Mouse (Mus musculus): Measurements from ENCODE around the gene Pgbd5. TPM values are rescaled to one million over a fixed set of nuclear protein-coding genes. Genes with fewer than 3 reads are reported as not detected.
A peak's percentile ranks its signal among the peaks of the same experiment; 100 is the strongest.

Gene Pgbd5
- polyA plus RNA-seq, 1 experiment from 2014 or later = 1.3 TPM

DNA sequence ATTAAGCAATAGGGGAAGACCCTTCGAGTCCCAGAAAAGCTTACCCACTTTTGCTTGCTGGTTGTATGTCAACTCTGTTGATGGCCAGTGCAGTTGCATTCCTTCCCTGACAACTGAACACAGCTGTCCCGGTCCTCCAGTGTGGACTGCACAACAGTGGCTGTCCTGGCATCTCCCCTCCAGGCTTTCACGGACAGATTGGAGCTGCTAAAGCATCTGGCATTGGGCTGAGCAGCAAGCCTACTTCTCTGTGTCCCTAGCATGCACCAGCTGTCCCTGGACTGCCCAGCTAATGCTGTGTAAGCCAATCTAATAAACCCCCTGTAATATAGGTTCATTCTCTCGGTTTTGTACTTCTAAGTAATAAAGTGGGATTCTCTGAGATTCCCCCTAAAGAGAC is 21.2 kb upstream of the Pgbd5 start:
- H3K36me3 ChIP-seq = no peaks in the 10 kb centered on the region
- no peaks in the 10 kb centered on the region for H3K9me3 ChIP-seq
- H3K27ac ChIP-seq = no peak overlapping the region
- H3K4me3 ChIP-seq (replicated peaks) = no peak overlapping the region
- no peak overlapping the region for H3K9ac ChIP-seq (replicated peaks)
- H3K4me1 ChIP-seq (replicated peaks) = no peaks in the 10 kb centered on the region; the same call in 1 of the 2 replicates
- H3K27me3 ChIP-seq = peaks cover 10% of the 10 kb centered on the region
- 58% methylated on average over 4 of the region's 4 CpGs for WGBS
- no peak for ATAC-seq (ENCODE audit: insufficient number of reproducible peaks, insufficient read depth, low FRiP score, low TSS enrichment, low read depth)
- no peak overlapping the region for H3K4me2 ChIP-seq

GRCm38 (mm10) chr8:124459627-124460026 is 20.2 kb upstream of the Pgbd5 start:
- Histone ChIP-seq H3K36me3 (no peaks in the 10 kb centered on the region), H3K9ac (replicated peaks) (no peak overlapping the region), H3K27ac (no peak overlapping the region), H3K4me2 (no peak overlapping the region), H3K4me1 (replicated peaks) (no peaks in the 10 kb centered on the region; the same call in 1 of the 2 replicates), H3K27me3 (peaks cover 10% of the 10 kb centered on the region), H3K9me3 (no peaks in the 10 kb centered on the region), H3K4me3 (replicated peaks) (no peak overlapping the region)
- WGBS = 28% methylated on average over 12 of the region's 12 CpGs
- no peak for ATAC-seq (ENCODE audit: insufficient number of reproducible peaks, insufficient read depth, low FRiP score, low TSS enrichment, low read depth)

DNA sequence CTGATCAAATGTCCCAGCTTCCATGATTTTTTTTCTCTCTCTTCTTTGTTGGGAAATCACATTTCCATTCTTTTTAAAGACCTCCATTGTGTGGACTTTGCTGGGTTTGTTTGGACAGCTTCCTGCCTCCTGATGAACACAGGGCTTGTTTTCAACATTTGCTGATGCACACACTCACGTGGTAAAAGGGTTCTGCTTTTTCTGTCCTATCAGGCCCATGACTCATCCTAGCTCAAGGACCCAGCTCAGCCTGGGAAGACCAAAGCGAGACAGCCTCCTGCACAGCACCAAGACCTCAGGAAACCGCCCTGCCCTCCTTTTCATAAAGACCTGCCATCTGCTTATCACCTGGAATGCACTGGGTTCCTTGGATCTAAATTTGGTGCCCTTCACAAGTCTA is 15.9 kb upstream of the Pgbd5 start:
- Histone ChIP-seq H3K4me1 (replicated peaks) (no peaks in the 10 kb centered on the region), H3K36me3 (no peaks in the 10 kb centered on the region), H3K27ac (no peak overlapping the region), H3K4me3 (replicated peaks) (no peak overlapping the region), H3K4me2 (no peak overlapping the region), H3K27me3 (peaks cover 10% of the 10 kb centered on the region), H3K9me3 (peaks cover 3% of the 10 kb centered on the region; the same call in 1 of the 2 replicates), H3K9ac (replicated peaks) (no peak overlapping the region)
- 62% methylated on average over 3 of the region's 3 CpGs for WGBS
- no peak for ATAC-seq (ENCODE audit: insufficient number of reproducible peaks, insufficient read depth, low FRiP score, low TSS enrichment, low read depth)

DNA sequence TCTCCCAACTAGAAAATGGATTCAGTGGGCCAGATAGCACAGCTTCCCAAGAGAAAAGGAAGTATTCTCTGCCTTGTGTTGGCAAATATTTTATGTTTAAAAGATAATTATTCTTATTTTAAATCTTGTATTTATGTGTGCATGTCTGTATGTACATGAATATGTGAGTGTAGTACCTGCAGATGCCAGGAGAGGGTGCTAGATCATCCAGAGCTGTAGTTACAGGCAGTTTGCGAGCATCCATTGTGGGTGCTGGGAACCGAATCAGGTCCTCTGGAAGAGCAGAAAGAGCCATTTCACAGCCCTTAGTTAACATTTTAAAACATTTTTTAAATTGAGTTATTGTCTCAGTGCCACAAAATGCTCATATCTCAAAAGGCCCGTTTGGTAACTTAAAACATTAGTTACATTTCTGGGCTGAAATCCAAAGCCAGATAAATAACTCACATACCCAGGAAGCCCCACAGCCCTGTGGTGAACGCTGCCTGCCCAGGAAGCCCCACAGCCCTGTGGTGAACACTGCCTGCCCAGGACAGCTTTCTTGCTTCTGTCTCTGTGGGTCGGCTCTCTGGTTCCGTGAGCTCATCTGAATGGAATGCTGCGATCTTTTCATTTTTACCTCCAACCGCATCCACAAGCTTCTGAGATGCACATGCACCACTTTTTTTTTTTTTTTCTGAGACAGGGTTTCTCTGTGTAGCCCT is 10.9 kb upstream of the Pgbd5 start:
- Histone ChIP-seq H3K4me2 (no peak overlapping the region), H3K9me3 (peaks cover 6% of the 10 kb centered on the region; the same call in 1 of the 2 replicates), H3K36me3 (no peaks in the 10 kb centered on the region), H3K4me3 (replicated peaks) (no peak overlapping the region), H3K27ac (no peak overlapping the region), H3K27me3 (no peaks in the 10 kb centered on the region), H3K9ac (replicated peaks) (no peak overlapping the region), H3K4me1 (replicated peaks) (no peaks in the 10 kb centered on the region)
- no peak for ATAC-seq (ENCODE audit: insufficient number of reproducible peaks, insufficient read depth, low FRiP score, low TSS enrichment, low read depth)
- 90% methylated on average over 8 of the region's 8 CpGs for WGBS

DNA sequence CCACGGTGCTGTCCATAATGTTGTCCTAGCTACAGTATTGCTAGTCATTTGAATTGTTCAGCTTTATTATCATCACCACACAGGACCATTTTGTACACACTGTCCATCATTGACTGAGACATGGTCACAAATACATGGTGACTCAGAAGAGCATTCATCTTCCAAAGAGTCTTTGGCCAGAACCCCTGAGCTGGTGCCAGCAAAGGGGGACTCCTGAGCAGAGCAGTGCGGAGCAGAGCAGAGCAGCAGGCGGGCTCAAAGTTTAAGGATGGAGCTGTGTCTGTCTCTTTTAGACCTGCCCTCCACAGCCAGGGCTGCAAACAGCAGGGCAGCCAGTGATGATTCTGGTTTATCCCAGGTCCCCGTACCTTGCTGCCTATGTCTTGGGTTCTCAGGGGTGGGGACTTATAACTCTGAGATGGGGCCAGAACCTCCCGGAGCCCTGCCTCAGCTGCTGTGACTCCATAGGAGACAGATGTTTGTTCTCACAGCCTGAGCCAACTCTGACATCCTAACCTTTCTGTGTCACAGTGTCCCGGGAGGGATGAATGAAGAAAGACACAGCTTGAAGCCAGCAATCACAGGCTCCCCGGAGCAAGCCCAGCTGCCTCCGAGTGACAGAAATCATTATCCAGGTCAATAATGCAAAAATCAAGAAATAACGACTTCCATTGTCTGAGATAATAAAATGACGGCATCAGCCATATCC is 9.7 kb upstream of the Pgbd5 start:
- Histone ChIP-seq H3K27ac (no peak overlapping the region), H3K4me1 (replicated peaks) (no peaks in the 10 kb centered on the region), H3K36me3 (no peaks in the 10 kb centered on the region), H3K27me3 (no peaks in the 10 kb centered on the region), H3K9ac (replicated peaks) (no peak overlapping the region), H3K4me2 (no peak overlapping the region), H3K9me3 (peaks cover 6% of the 10 kb centered on the region; the same call in 1 of the 2 replicates), H3K4me3 (replicated peaks) (no peak overlapping the region)
- no peak for ATAC-seq (ENCODE audit: insufficient number of reproducible peaks, insufficient read depth, low FRiP score, low TSS enrichment, low read depth)
- WGBS = 73% methylated on average over 10 of the region's 10 CpGs

DNA sequence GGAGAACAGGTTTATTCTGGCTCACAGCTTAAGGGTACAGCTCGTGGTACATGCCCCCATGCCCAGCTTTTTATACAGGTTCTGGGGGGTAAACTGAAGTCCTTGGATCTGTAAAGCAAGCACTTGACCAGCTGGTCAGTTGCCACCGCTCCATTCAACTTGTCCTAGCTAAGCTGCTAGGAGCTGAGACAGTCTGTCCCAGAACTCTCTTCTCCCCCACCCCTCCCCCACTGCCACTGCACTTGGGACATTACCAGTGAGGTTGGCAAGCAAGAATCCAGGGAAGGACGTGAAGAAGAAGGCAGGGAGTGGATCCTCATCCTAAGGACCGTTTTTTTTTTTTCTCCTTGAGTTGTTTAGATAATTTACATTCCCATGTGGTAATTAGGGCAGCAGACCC is 2.7 kb downstream of the Pgbd5 start:
- no peak overlapping the region for H3K4me3 ChIP-seq (replicated peaks)
- peaks cover 7% of the 10 kb centered on the region; the same call in 1 of the 2 replicates for H3K4me1 ChIP-seq (replicated peaks)
- H3K27me3 ChIP-seq = peaks cover 22% of the 10 kb centered on the region
- H3K27ac ChIP-seq = no peak overlapping the region
- no peak for ATAC-seq (ENCODE audit: insufficient number of reproducible peaks, insufficient read depth, low FRiP score, low TSS enrichment, low read depth)
- H3K9ac ChIP-seq (replicated peaks) = no peak overlapping the region
- H3K36me3 ChIP-seq = no peaks in the 10 kb centered on the region
- WGBS = 17% methylated on average over 4 of the region's 4 CpGs
- H3K9me3 ChIP-seq = no peaks in the 10 kb centered on the region
- no peak overlapping the region for H3K4me2 ChIP-seq

- H3K4me2 ChIP-seq = no peak overlapping the region
- no peak overlapping the region for H3K9ac ChIP-seq (replicated peaks)
- no peak for ATAC-seq (ENCODE audit: insufficient number of reproducible peaks, insufficient read depth, low FRiP score, low TSS enrichment, low read depth)
- WGBS = 67% methylated on average over 10 of the region's 10 CpGs
- no peaks in the 10 kb centered on the region for H3K9me3 ChIP-seq
- H3K36me3 ChIP-seq = no peaks in the 10 kb centered on the region
- H3K4me3 ChIP-seq (replicated peaks) = no peak overlapping the region
- H3K4me1 ChIP-seq (replicated peaks) = peaks cover 10% of the 10 kb centered on the region
- no peak overlapping the region for H3K27ac ChIP-seq
- H3K27me3 ChIP-seq = peaks cover 32% of the 10 kb centered on the region
Measured at GRCm38 (mm10) chr8:124435707-124436243, 3.7 kb downstream of the Pgbd5 start.

DNA sequence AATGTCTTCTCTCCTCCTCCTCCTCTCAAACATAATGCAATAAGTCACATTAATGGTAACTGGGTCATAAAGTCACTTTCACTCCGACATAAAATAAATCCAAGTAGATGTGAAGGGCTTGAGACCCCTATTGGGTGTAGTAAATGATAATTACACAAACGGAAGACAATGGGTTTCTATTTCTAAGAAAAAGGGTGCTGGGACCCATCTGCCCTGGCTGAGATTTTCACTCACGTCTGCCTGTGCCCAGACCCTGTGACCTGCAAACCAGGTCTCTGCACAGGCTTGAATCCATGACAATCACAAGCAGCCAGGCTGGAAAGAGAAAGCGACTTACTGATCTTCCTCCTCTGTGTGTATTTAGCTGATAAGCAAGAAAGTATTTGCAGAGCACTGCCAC is 4.3 kb downstream of the Pgbd5 start:
- Histone ChIP-seq H3K36me3 (no peaks in the 10 kb centered on the region), H3K9ac (replicated peaks) (no peak overlapping the region), H3K9me3 (no peaks in the 10 kb centered on the region), H3K4me3 (replicated peaks) (no peak overlapping the region), H3K27me3 (peaks cover 35% of the 10 kb centered on the region), H3K4me1 (replicated peaks) (peaks cover 11% of the 10 kb centered on the region), H3K27ac (no peak overlapping the region), H3K4me2 (no peak overlapping the region)
- no peak for ATAC-seq (ENCODE audit: insufficient number of reproducible peaks, insufficient read depth, low FRiP score, low TSS enrichment, low read depth)
- WGBS = 52% methylated on average over 4 of the region's 4 CpGs

DNA sequence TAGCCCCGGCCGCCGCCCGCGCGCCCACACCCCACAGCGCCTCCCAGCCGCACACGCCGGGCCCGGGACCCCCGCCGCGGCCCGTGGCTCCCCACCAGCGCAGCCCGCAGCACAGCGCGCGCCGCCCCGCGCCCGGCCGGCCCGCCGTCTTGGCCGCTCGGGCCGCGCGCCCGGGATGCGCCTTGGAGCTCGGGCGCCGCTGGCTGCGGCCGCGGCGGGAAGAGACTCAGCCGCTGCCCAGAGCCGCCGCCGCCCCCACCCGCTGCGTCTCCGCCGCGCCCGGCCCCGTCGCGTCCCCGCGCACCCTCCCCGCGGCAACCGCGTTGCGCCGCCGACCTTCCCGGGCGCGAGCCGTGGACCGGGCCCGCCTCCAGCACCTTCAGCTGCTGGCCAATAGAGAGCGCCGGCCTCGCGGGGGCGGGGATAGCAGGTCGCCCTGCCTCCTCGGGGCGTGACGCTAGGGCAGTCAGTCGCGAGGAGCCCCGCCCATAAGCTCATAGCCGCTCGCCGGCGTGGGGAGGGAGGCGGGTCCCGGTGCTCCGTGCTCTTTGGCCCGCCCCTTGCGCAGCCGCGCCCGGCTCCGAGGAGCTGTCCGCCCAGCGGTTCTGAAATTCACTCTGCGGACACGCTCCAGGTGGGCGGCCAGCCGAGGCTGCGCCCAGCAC is 5.2 kb downstream of the Pgbd5 start:
- H3K9ac ChIP-seq (replicated peaks) = peak overlapping the region; percentile 65
- H3K9me3 ChIP-seq = no peaks in the 10 kb centered on the region
- no peaks in the 10 kb centered on the region for H3K36me3 ChIP-seq
- peaks cover 41% of the 10 kb centered on the region for H3K27me3 ChIP-seq
- peak overlapping the region; percentile 65 for H3K4me3 ChIP-seq (replicated peaks)
- H3K27ac ChIP-seq = no peak overlapping the region
- H3K4me1 ChIP-seq (replicated peaks) = peaks cover 17% of the 10 kb centered on the region
- ATAC-seq (ENCODE audit: insufficient number of reproducible peaks, insufficient read depth, low FRiP score, low TSS enrichment, low read depth) = peak; percentile 97
- H3K4me2 ChIP-seq = peak overlapping the region; percentile 96
- under 1% methylated on average over 77 of the region's 101 CpGs for WGBS

- Histone ChIP-seq H3K27ac (no peak overlapping the region), H3K4me1 (replicated peaks) (peaks cover 19% of the 10 kb centered on the region), H3K9me3 (no peaks in the 10 kb centered on the region), H3K4me3 (replicated peaks) (peak overlapping the region; percentile 65), H3K4me2 (peak overlapping the region; percentile 96), H3K27me3 (peaks cover 42% of the 10 kb centered on the region), H3K9ac (replicated peaks) (peak overlapping the region; percentile 65), H3K36me3 (no peaks in the 10 kb centered on the region)
- WGBS = 1% methylated on average over 56 of the region's 56 CpGs
- no peak for ATAC-seq (ENCODE audit: insufficient number of reproducible peaks, insufficient read depth, low FRiP score, low TSS enrichment, low read depth)
Measured at GRCm38 (mm10) chr8:124433451-124434125, 5.9 kb downstream of the Pgbd5 start.

DNA sequence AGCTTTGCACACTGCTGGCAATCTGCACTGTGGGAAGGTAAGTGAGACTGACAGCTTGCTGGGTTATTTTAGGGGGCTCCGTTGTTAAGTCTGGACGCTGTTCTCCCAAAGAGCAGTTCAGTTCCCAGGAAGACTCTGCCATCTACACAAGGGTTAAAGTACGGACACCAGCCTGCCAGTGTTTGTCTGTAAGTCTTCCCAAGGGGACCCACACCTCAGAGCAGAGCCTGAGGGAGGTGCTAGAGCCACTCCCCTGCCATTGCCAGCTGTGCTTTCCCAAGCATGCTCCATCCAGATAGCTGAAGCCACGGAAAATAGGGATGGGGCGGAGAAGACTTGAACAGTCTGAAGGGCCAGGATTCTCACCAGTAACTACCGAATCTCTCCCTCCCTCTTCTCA is 8.6 kb downstream of the Pgbd5 start:
- Histone ChIP-seq H3K27ac (no peak overlapping the region), H3K4me3 (replicated peaks) (no peak overlapping the region), H3K36me3 (no peaks in the 10 kb centered on the region), H3K9ac (replicated peaks) (no peak overlapping the region), H3K4me1 (replicated peaks) (peaks cover 19% of the 10 kb centered on the region), H3K27me3 (peaks cover 42% of the 10 kb centered on the region), H3K4me2 (no peak overlapping the region), H3K9me3 (no peaks in the 10 kb centered on the region)
- 61% methylated on average over 6 of the region's 6 CpGs for WGBS
- no peak for ATAC-seq (ENCODE audit: insufficient number of reproducible peaks, insufficient read depth, low FRiP score, low TSS enrichment, low read depth)

Measured in limb, embryonic 12.5 days (tissue).